Mouse (Mus musculus) ES-Bruce4 (cell line): ENCODE results near the gene Mcm7. TPM values are rescaled to one million over a fixed set of nuclear protein-coding genes. Genes with fewer than 3 reads are reported as not detected.
A peak's percentile ranks its signal among the peaks of the same experiment; 100 is the strongest.

Source experiments
- H3K27ac ChIP-seq: 2 replicates; pipeline ENCODE4 v1.5.1; 2012; ENCODE audit warnings: low read length, inconsistent platforms; ENCODE audit not compliant: insufficient read depth
- H3K27me3 ChIP-seq: 2 replicates; pipeline ENCODE4 v1.6.1; 2012; ENCODE audit warnings: mild to moderate bottlenecking, low read length, inconsistent platforms; ENCODE audit not compliant: control insufficient read depth, poor library complexity, insufficient read depth, severe bottlenecking
- H3K36me3 ChIP-seq: 2 replicates; pipeline ENCODE4 v1.6.1; 2012; ENCODE audit warnings: inconsistent platforms, mild to moderate bottlenecking, low read length, moderate library complexity; ENCODE audit not compliant: control insufficient read depth, poor library complexity, insufficient read depth, severe bottlenecking
- H3K4me1 ChIP-seq: one replicate; pipeline ENCODE4 v1.8.1; 2011; ENCODE audit warnings: low read length; ENCODE audit not compliant: control insufficient read depth, insufficient read depth
- H3K4me3 ChIP-seq: 2 replicates; pipeline ENCODE4 v1.5.1; 2011; ENCODE audit warnings: low read depth, mild to moderate bottlenecking, low read length
- H3K9ac ChIP-seq: 2 replicates; pipeline ENCODE4 v1.6.1; 2012; ENCODE audit warnings: low read depth, mild to moderate bottlenecking, inconsistent platforms; ENCODE audit not compliant: poor library complexity, severe bottlenecking
- H3K9me3 ChIP-seq: replicated peaks from 2 replicates; pipeline ENCODE4 v1.6.1; 2012; ENCODE audit warnings: mild to moderate bottlenecking, low read length, inconsistent platforms; ENCODE audit not compliant: control insufficient read depth, poor library complexity, insufficient read depth, severe bottlenecking
- CTCF ChIP-seq: IDR thresholded peaks from one replicate; pipeline ENCODE4 v1.8.1; 2011; ENCODE audit warnings: low read depth, low read length
- EP300 ChIP-seq: IDR thresholded peaks from 2 replicates; pipeline ENCODE4 v1.6.1; 2011; ENCODE audit warnings: low read depth, low read length; ENCODE audit not compliant: insufficient read depth
- POLR2A ChIP-seq: IDR thresholded peaks from one replicate; pipeline ENCODE4 v1.8.1; 2011; ENCODE audit warnings: low read length; ENCODE audit not compliant: insufficient read depth
- polyA plus RNA-seq: library from polyadenylated mRNA; stranded (reverse); fragments of >200 nt; gene quantifications from 2 replicates; pipeline ENCODE4 v1.2.4, GENCODE M21; 2011; ENCODE audit warnings: low read depth; ENCODE audit not compliant: missing spikeins, insufficient read depth, insufficient read length

Mcm7 gene
- polyA plus RNA-seq, 1 experiment: 298 TPM

DNA sequence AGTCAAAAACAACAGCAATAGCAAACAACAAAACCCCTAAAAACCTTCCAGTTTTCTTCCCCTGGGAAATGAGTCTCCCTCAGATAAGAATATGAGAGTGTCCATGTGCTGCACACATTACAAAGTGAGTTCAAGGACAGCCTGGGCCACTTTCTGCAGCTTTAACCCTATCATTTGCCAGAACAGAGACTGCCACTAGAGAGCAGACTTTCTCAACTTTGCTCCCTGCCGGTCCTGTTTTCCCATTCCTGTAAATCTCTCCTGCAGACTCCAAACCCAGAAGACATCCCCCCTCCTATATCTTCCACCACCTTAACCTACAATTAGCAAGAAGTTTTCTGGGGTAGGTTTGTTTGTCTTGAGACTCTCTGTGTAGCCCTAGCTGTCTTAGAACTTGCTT is 27.4 kb upstream of the Mcm7 start:
- TF ChIP-seq EP300 (no peak), CTCF (peak; percentile 32)
- Histone ChIP-seq H3K27ac (no peak overlapping the region), H3K36me3 (no peaks in the 10 kb centered on the region), H3K4me3 (no peak overlapping the region), H3K9ac (no peak overlapping the region), H3K4me1 (no peaks in the 10 kb centered on the region), H3K9me3 (peaks cover 8% of the 10 kb centered on the region), H3K27me3 (no peaks in the 10 kb centered on the region)

DNA sequence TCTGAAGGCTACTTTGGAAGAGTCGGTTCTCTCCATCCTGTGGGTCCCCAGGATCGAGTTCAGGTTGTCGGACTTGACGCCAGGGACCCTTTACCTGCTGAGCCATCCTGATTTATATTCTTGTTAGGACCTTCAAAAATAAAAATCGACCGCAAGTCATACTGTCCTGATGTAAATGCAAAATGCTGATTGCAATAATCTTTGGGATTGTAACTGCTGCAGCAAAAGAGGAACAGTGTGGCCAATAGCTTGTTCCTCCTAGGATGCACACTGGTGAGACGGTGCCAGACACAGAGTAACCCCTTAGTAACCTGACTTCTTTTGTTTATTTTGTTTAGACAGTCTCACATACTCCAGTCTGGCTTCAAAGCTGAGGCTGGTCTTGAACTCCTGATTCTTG is 23.2 kb upstream of the Mcm7 start:
- TF ChIP-seq POLR2A: no peak
- no peak for TF ChIP-seq CTCF
- no peak for TF ChIP-seq EP300
- Histone ChIP-seq H3K36me3 (no peaks in the 10 kb centered on the region), H3K27ac (no peak overlapping the region), H3K4me3 (no peak overlapping the region), H3K9ac (peak overlapping the region; percentile 63; the same call in 1 of the 2 replicates), H3K27me3 (no peaks in the 10 kb centered on the region), H3K4me1 (no peaks in the 10 kb centered on the region), H3K9me3 (no peaks in the 10 kb centered on the region)

GRCm38 (mm10) chr5:138194755-138195345 is 22.6 kb upstream of the Mcm7 start:
- peak overlapping the region; percentile 74 for H3K4me3 ChIP-seq
- H3K4me1 ChIP-seq: no peaks in the 10 kb centered on the region
- peak overlapping the region; percentile 63 for H3K9ac ChIP-seq
- H3K27ac ChIP-seq: no peak overlapping the region
- TF ChIP-seq CTCF: no peak
- TF ChIP-seq EP300: no peak
- H3K36me3 ChIP-seq: no peaks in the 10 kb centered on the region
- H3K9me3 ChIP-seq: no peaks in the 10 kb centered on the region
- H3K27me3 ChIP-seq: no peaks in the 10 kb centered on the region

DNA sequence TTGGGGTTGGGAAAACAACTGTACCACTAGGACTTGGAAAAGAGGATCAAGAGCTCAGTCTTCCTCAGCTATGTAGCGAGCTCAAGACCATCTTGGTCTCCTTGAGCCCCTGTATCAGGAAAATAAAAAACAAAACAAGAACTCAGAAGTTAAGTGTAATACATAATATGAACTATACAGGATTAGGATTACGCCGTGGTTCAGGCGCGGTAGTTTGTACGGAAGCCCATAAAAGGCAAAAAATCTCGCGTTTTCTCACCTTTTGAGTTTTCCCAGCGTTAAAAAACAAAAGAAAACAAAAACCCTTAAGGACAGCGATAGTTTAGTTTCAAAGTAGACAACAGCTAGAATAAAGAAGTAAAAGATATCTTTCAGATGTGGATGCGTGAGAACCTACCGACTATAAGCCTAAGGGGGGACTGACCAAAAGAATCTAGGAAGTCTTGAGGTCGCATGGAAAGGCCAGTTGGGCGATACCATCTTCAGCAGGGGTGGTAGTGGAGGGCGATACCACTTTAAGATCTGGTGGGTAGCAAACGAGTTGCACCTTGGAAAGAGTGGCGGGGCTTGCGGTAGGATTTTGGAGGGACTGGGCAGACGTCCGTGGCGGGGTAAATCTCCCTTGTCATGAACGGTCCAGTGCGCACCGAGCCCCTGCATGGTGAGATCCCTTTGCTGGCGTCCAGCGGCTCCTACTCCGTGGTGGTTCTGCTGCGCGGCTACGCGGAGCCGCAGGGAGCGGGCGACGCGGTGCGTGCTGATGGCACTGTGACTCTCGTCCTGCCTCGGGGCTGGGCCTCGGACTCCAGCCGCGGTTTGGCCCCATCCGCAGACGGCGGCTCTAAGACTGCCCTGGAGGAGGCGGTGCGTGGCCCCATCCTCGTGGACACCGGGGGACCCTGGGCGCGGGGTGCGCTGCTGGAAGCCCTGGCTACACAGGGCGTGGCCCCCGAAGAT is 21.8 kb upstream of the Mcm7 start, which contains the start of gene Mblac1:
TSS of gene Mblac1 (plus strand) at position 544 of the 957 bp plus-strand sequence.
- no peaks in the 10 kb centered on the region for H3K4me1 ChIP-seq
- no peak for TF ChIP-seq EP300
- peak; percentile 12 for TF ChIP-seq POLR2A
- no peaks in the 10 kb centered on the region for H3K9me3 ChIP-seq
- peak within 1 kb of the TSS; percentile 74 for H3K4me3 ChIP-seq
- no peaks in the 10 kb centered on the region for H3K27me3 ChIP-seq
- H3K9ac ChIP-seq: peak within 1 kb of the TSS; percentile 63
- H3K36me3 ChIP-seq: no peaks in the 10 kb centered on the region
- no peak within 1 kb of the TSS for H3K27ac ChIP-seq

GRCm38 (mm10) chr5:138187661-138188306 is 15.6 kb upstream of the Mcm7 start:
- Histone ChIP-seq H3K27me3 (no peaks in the 10 kb centered on the region), H3K9ac (peak overlapping the region; percentile 71), H3K4me1 (no peaks in the 10 kb centered on the region), H3K27ac (peak overlapping the region; percentile 2; the same call in 1 of the 2 replicates), H3K4me3 (peak overlapping the region; percentile 95), H3K36me3 (peaks cover 5% of the 10 kb centered on the region; the same call in 1 of the 2 replicates), H3K9me3 (no peaks in the 10 kb centered on the region)
- no peak for TF ChIP-seq CTCF
- no peak for TF ChIP-seq POLR2A
- no peak for TF ChIP-seq EP300
